Mouse (Mus musculus): ENCODE results near the gene Unc93b1. TPM values are rescaled to one million over a fixed set of nuclear protein-coding genes. Genes with fewer than 3 reads are reported as not detected.
A peak's percentile ranks its signal among the peaks of the same experiment; 100 is the strongest.

The Unc93b1 gene
- polyA plus RNA-seq, 1 experiment from 2014 or later: 11.9 TPM

GRCm38 (mm10) chr19:3916727-3917126 lies 18.3 kb upstream of the Unc93b1 start:
- 79% methylated on average over 11 of the region's 11 CpGs for WGBS

GRCm38 (mm10) chr19:3919928-3920327 lies 15.1 kb upstream of the Unc93b1 start:
- Histone ChIP-seq H3K4me3 (no peak overlapping the region), H3K27me3 (no peaks in the 10 kb centered on the region), H3K27ac (replicated peaks) (no peak overlapping the region), H3K9me3 (no peaks in the 10 kb centered on the region), H3K4me1 (replicated peaks) (no peaks in the 10 kb centered on the region), H3K9ac (no peak overlapping the region), H3K36me3 (no peaks in the 10 kb centered on the region), H3K4me2 (no peak overlapping the region)
- ATAC-seq (ENCODE audit: low FRiP score, low read depth): no peak

More at GRCm38 (mm10) chr19:3916727-3917126, 18.3 kb upstream of the Unc93b1 start:
- Histone ChIP-seq H3K4me2 (no peak overlapping the region), H3K9me3 (no peaks in the 10 kb centered on the region), H3K4me3 (no peak overlapping the region), H3K9ac (no peak overlapping the region), H3K4me1 (replicated peaks) (peaks cover 13% of the 10 kb centered on the region), H3K27ac (replicated peaks) (no peak overlapping the region), H3K36me3 (no peaks in the 10 kb centered on the region), H3K27me3 (no peaks in the 10 kb centered on the region)
- no peak for ATAC-seq (ENCODE audit: low FRiP score, low read depth)

DNA sequence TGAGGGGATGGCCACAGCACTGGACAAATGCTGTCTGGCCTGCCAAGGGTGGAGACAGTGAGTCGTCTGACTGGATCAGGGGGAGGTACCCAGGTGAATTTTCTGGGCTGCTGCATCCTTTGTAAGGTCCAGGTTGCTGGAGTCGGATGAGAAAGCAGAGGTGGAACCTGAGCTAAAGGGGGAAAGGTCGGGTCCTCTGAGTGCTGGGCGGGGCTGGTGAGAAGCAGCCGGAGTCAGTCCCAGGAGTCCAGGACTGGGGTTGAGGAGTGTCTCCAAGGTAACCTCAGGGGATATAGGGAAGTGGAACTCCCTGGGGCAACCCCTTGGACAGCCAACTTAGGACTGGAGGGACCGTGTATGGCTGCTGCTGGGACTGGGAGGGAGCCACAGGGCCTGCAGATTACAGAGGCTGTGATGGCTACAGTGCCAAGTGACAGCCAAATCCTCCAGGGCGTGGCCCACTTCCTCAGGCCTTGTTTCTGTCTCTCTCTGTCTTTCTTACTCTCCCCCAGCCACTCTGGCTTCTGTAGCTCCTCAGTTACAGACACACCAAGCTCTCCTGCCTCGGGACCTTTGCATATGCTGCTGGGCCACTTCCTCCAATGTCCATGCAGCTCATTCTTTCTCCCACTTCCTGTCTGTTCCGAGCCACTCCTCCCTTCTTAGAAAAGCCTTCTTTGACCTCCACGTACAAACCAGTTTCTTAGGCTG lies 12.2 kb upstream of the Unc93b1 start:
- 62% methylated on average over 10 of the region's 10 CpGs for WGBS
- ATAC-seq (ENCODE audit: low FRiP score, low read depth): no peak
- Histone ChIP-seq H3K9me3 (no peaks in the 10 kb centered on the region), H3K36me3 (no peaks in the 10 kb centered on the region), H3K4me1 (replicated peaks) (no peaks in the 10 kb centered on the region), H3K27me3 (no peaks in the 10 kb centered on the region), H3K9ac (no peak overlapping the region), H3K4me3 (no peak overlapping the region), H3K27ac (replicated peaks) (no peak overlapping the region), H3K4me2 (no peak overlapping the region)

DNA sequence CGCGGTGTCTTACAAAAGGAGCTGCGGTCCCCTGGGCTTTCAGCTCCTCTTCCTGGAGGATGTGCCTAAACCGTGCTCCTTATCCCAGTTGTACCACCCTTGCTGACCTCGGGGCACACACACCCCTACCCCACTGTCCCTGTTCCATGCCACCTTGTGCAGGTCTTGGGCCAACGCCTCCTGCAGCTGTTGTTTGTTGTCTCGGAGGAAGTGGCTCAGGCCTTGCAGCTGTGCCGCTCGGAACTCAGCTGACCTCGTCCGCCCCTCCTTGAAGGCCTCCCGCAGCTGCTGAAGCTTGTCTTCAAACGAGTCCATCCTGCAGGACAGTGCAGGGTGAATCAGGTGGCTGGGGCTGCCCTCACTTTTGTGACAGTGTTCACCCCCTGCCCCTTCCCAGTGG lies 11.4 kb upstream of the Unc93b1 start:
- Histone ChIP-seq H3K4me2 (no peak overlapping the region), H3K4me1 (replicated peaks) (no peaks in the 10 kb centered on the region), H3K9ac (no peak overlapping the region), H3K27me3 (no peaks in the 10 kb centered on the region), H3K36me3 (no peaks in the 10 kb centered on the region), H3K9me3 (no peaks in the 10 kb centered on the region), H3K27ac (replicated peaks) (no peak overlapping the region), H3K4me3 (no peak overlapping the region)
- peak; percentile 14; the same call in 1 of the 2 replicates for ATAC-seq (ENCODE audit: low FRiP score, low read depth)
- 67% methylated on average over 13 of the region's 13 CpGs for WGBS

DNA sequence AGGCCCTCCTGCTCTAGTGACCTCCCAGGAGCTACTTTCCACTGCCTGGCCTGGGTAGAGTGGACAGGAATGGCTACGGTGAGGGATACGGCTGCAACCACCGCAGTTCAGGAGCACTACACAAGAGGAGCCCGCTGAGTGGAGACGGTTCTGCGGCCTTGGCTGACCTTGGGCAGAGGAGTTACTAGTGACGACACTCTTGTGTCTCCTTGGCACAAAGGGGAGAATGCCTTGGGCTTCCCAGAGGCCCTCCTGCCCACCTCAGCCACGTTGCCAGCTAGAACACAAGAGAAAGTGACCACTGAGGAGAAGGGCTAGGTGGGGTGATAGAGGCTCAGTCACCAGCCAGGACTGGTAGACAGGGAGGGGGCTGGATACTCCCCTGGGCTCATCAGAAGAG lies 10.8 kb upstream of the Unc93b1 start:
- H3K36me3 ChIP-seq: no peaks in the 10 kb centered on the region
- no peak overlapping the region for H3K4me2 ChIP-seq
- no peaks in the 10 kb centered on the region for H3K9me3 ChIP-seq
- no peak for ATAC-seq (ENCODE audit: low FRiP score, low read depth)
- H3K4me1 ChIP-seq (replicated peaks): peaks cover 5% of the 10 kb centered on the region; the same call in 1 of the 2 replicates
- H3K9ac ChIP-seq: no peak overlapping the region
- no peak overlapping the region for H3K4me3 ChIP-seq
- no peak overlapping the region for H3K27ac ChIP-seq (replicated peaks)
- no peaks in the 10 kb centered on the region for H3K27me3 ChIP-seq
- WGBS: 80% methylated on average over 8 of the region's 8 CpGs

DNA sequence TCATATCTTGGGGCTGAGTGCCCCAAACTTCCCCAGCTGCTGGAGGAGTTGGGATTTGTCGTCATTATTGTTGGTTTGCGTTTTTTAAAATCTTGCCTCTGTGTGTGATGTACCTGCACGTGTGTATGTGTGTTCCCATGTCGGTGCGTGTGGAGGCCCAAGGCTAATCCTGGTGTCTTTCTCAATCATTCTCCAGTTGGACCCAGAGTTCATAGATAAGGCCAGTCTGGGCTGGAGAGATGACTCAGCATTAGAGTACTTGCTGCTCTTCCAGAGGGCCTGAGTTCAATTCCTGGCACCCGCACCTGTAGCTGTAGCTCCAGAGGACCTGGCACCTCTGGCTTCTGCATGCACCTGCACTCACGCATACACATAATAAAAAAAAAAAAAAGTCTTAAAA lies 10.1 kb upstream of the Unc93b1 start:
- Histone ChIP-seq H3K27ac (replicated peaks) (no peak overlapping the region), H3K36me3 (no peaks in the 10 kb centered on the region), H3K4me1 (replicated peaks) (peaks cover 12% of the 10 kb centered on the region), H3K9me3 (no peaks in the 10 kb centered on the region), H3K4me2 (no peak overlapping the region), H3K27me3 (no peaks in the 10 kb centered on the region), H3K9ac (no peak overlapping the region), H3K4me3 (no peak overlapping the region)
- WGBS: 96% methylated on average over 7 of the region's 7 CpGs
- ATAC-seq (ENCODE audit: low FRiP score, low read depth): no peak

GRCm38 (mm10) chr19:3925859-3926258 lies 9.1 kb upstream of the Unc93b1 start:
- no peaks in the 10 kb centered on the region for H3K36me3 ChIP-seq
- H3K9me3 ChIP-seq: no peaks in the 10 kb centered on the region
- no peak overlapping the region for H3K4me2 ChIP-seq
- H3K4me1 ChIP-seq (replicated peaks): peaks cover 22% of the 10 kb centered on the region
- no peaks in the 10 kb centered on the region for H3K27me3 ChIP-seq
- ATAC-seq (ENCODE audit: low FRiP score, low read depth): no peak
- H3K9ac ChIP-seq: no peak overlapping the region
- 80% methylated on average over 6 of the region's 6 CpGs for WGBS
- H3K4me3 ChIP-seq: no peak overlapping the region
- H3K27ac ChIP-seq (replicated peaks): no peak overlapping the region

GRCm38 (mm10) chr19:3926279-3926678 lies 8.7 kb upstream of the Unc93b1 start:
- no peaks in the 10 kb centered on the region for H3K27me3 ChIP-seq
- WGBS: 70% methylated on average over 3 of the region's 3 CpGs
- no peak overlapping the region for H3K4me3 ChIP-seq
- H3K27ac ChIP-seq (replicated peaks): no peak overlapping the region
- H3K36me3 ChIP-seq: no peaks in the 10 kb centered on the region
- peaks cover 25% of the 10 kb centered on the region for H3K4me1 ChIP-seq (replicated peaks)
- no peak overlapping the region for H3K9ac ChIP-seq
- H3K9me3 ChIP-seq: no peaks in the 10 kb centered on the region
- ATAC-seq (ENCODE audit: low FRiP score, low read depth): no peak
- H3K4me2 ChIP-seq: no peak overlapping the region

DNA sequence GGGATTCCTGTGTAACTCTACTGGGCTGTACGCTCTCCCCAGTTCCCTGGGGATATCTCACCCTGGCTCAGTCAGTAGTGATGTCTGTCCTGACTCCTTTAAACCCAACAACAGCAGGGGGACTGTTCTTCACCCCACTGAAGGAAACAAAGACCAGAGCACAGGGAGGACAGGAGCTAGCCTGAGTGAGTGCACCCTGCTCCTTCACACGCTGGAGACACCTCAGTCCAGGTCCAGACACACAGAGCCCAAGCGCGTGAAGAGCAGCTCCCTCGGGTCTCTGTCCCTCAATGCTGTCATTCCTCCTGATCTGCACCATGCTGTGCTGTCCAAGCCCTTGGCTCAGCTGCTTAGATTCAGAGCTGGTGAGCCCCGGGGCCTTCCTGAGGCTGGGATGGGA lies 8.3 kb upstream of the Unc93b1 start:
- no peak overlapping the region for H3K4me3 ChIP-seq
- no peak overlapping the region for H3K4me2 ChIP-seq
- WGBS: 65% methylated on average over 6 of the region's 6 CpGs
- H3K9ac ChIP-seq: no peak overlapping the region
- no peak overlapping the region for H3K27ac ChIP-seq (replicated peaks)
- H3K9me3 ChIP-seq: no peaks in the 10 kb centered on the region
- no peaks in the 10 kb centered on the region for H3K36me3 ChIP-seq
- peaks cover 25% of the 10 kb centered on the region for H3K4me1 ChIP-seq (replicated peaks)
- ATAC-seq (ENCODE audit: low FRiP score, low read depth): no peak
- no peaks in the 10 kb centered on the region for H3K27me3 ChIP-seq

GRCm38 (mm10) chr19:3927989-3928388 lies 7.0 kb upstream of the Unc93b1 start:
- H3K4me1 ChIP-seq (replicated peaks): peaks cover 25% of the 10 kb centered on the region
- ATAC-seq (ENCODE audit: low FRiP score, low read depth): no peak
- no peak overlapping the region for H3K9ac ChIP-seq
- no peaks in the 10 kb centered on the region for H3K36me3 ChIP-seq
- WGBS: 81% methylated on average over 4 of the region's 4 CpGs
- H3K4me2 ChIP-seq: no peak overlapping the region
- H3K27me3 ChIP-seq: no peaks in the 10 kb centered on the region
- no peaks in the 10 kb centered on the region for H3K9me3 ChIP-seq
- no peak overlapping the region for H3K4me3 ChIP-seq
- no peak overlapping the region for H3K27ac ChIP-seq (replicated peaks)

GRCm38 (mm10) chr19:3928779-3929178 lies 6.2 kb upstream of the Unc93b1 start:
- no peaks in the 10 kb centered on the region for H3K36me3 ChIP-seq
- peak overlapping the region; percentile 73; the same call in 1 of the 2 replicates for H3K27ac ChIP-seq (replicated peaks)
- 58% methylated on average over 4 of the region's 4 CpGs for WGBS
- H3K9ac ChIP-seq: no peak overlapping the region
- no peaks in the 10 kb centered on the region for H3K27me3 ChIP-seq
- peaks cover 25% of the 10 kb centered on the region for H3K4me1 ChIP-seq (replicated peaks)
- H3K4me2 ChIP-seq: no peak overlapping the region; the same call in 1 of the 2 replicates
- 0 out of 2 replicates have a peak, but pooled peaks have one; percentile 3 for ATAC-seq (ENCODE audit: low FRiP score, low read depth)
- H3K4me3 ChIP-seq: no peak overlapping the region
- H3K9me3 ChIP-seq: no peaks in the 10 kb centered on the region

GRCm38 (mm10) chr19:3929211-3929941 lies 5.6 kb upstream of the Unc93b1 start, which contains the start of gene Aldh3b1:
Gene Aldh3b1 (minus strand): TSS chr19:3929808.
- ATAC-seq (ENCODE audit: low FRiP score, low read depth): peak; percentile 85
- peak within 1 kb of the TSS; percentile 73 for H3K27ac ChIP-seq (replicated peaks)
- no peak within 1 kb of the TSS for H3K9ac ChIP-seq
- H3K9me3 ChIP-seq: no peaks in the 10 kb centered on the region
- H3K4me1 ChIP-seq (replicated peaks): peaks cover 25% of the 10 kb centered on the region
- no peaks in the 10 kb centered on the region for H3K27me3 ChIP-seq
- 47% methylated on average over 12 of the region's 12 CpGs for WGBS
- H3K4me3 ChIP-seq: no peak within 1 kb of the TSS
- H3K4me2 ChIP-seq: peak within 1 kb of the TSS; percentile 19
- no peaks in the 10 kb centered on the region for H3K36me3 ChIP-seq
